Mouse (Mus musculus) heart, embryonic 11.5 days (tissue): Measurements from ENCODE around the gene Sycn. TPM values are rescaled to one million over a fixed set of nuclear protein-coding genes. Genes with fewer than 3 reads are reported as not detected.
A peak's percentile ranks its signal among the peaks of the same experiment; 100 is the strongest.

ENCODE experiments used
- ATAC-seq: fragments of 200-750 bp; cut with Nextera tagmentation; replicated peaks from 2 replicates; pipeline ENCODE4 v1.8.0; 2017; ENCODE audit warnings: moderate library complexity; ENCODE audit not compliant: insufficient number of reproducible peaks, low FRiP score, low TSS enrichment
- H3K27ac ChIP-seq: fragments of 300-500 bp; sonication (generic); 2 replicates; pipeline ENCODE4 v1.5.1; 2014; ENCODE audit warnings: mild to moderate bottlenecking, low read depth, low read length
- H3K27me3 ChIP-seq: fragments of 300-500 bp; sonication (generic); 2 replicates; pipeline ENCODE4 v1.6.1; 2014; ENCODE audit warnings: mild to moderate bottlenecking, low read length, mixed read lengths; ENCODE audit not compliant: control insufficient read depth, insufficient read depth
- H3K36me3 ChIP-seq: fragments of 300-500 bp; sonication (generic); 2 replicates; pipeline ENCODE4 v1.6.1; 2014; ENCODE audit warnings: mild to moderate bottlenecking, low read length, moderate library complexity, mixed read lengths; ENCODE audit not compliant: control insufficient read depth, insufficient read depth
- H3K4me1 ChIP-seq: fragments of 300-500 bp; sonication (generic); 2 replicates; pipeline ENCODE4 v1.6.1; 2014; ENCODE audit warnings: low read length; ENCODE audit not compliant: control insufficient read depth, insufficient read depth
- H3K4me2 ChIP-seq: fragments of 300-500 bp; sonication (generic); 2 replicates; pipeline ENCODE4 v1.6.1; 2014; ENCODE audit warnings: mild to moderate bottlenecking, moderate library complexity
- H3K4me3 ChIP-seq: fragments of 300-500 bp; sonication (generic); 2 replicates; pipeline ENCODE4 v1.5.1; 2014; ENCODE audit warnings: low read depth, low read length
- H3K9ac ChIP-seq: fragments of 300-500 bp; sonication (generic); 2 replicates; pipeline ENCODE4 v1.6.1; 2014; ENCODE audit warnings: mild to moderate bottlenecking, low read depth, low read length, moderate library complexity
- H3K9me3 ChIP-seq: fragments of 300-500 bp; sonication (generic); replicated peaks from 2 replicates; pipeline ENCODE4 v1.6.1; 2016; ENCODE audit warnings: low read length; ENCODE audit not compliant: control insufficient read depth
- WGBS: fragments of 180-500 bp; shearing (Covaris S2); extraction: QIAGEN DNeasy Blood & Tissue Kit; methylation state at CpG from one replicate; pipeline ENCODE4 v1.1.7; 2014; ENCODE audit not compliant: insufficient replicate concordance; 5-methylcytosine and 5-hydroxymethylcytosine counted together
- microRNA-seq: library from miRNA; unstranded; fragments of <30 nt; microRNA quantifications from one replicate; pipeline ENCODE4, GENCODE M21; 2016; ENCODE audit warnings: borderline number of aligned reads
- polyA plus RNA-seq: library from polyadenylated mRNA; unstranded; fragments of >200 nt; fragmentation: Nextera tagmentation; extraction: Ambion mirVana; gene quantifications from 2 replicates; pipeline ENCODE4 v1.2.1, GENCODE M21; 2014

The Sycn gene
- polyA plus RNA-seq, 1 experiment from 2014 or later = not detected

DNA sequence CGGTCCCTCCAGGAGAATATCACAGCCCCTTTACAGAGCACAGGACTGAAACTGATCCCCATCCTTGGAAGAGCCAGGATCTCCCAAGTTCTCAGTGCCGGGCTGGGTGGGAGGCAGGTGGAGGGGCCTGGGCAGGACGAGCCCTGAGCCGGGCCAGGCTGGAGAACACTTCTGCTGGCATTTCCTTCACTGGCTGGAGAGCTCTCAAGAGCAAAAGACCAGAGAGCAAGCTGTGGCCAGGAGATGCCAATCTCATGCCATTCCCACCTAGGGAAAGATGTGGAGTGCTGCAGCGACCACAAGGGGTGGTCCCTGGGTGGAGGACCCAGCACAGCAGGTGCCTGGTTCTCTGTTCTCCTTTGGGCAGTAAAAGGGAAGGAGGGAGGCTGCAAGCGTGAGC is 44.3 kb downstream of the Sycn start:
- no peaks in the 10 kb centered on the region for H3K9me3 ChIP-seq
- no peak overlapping the region for H3K9ac ChIP-seq
- peak overlapping the region; percentile 18; the same call in 1 of the 2 replicates for H3K27ac ChIP-seq
- no peaks in the 10 kb centered on the region for H3K27me3 ChIP-seq
- H3K4me2 ChIP-seq = no peak overlapping the region
- peaks cover 62% of the 10 kb centered on the region for H3K4me1 ChIP-seq
- 73% methylated on average over 6 of the region's 6 CpGs for WGBS
- H3K4me3 ChIP-seq = no peak overlapping the region
- ATAC-seq = no peak
- no peaks in the 10 kb centered on the region for H3K36me3 ChIP-seq

DNA sequence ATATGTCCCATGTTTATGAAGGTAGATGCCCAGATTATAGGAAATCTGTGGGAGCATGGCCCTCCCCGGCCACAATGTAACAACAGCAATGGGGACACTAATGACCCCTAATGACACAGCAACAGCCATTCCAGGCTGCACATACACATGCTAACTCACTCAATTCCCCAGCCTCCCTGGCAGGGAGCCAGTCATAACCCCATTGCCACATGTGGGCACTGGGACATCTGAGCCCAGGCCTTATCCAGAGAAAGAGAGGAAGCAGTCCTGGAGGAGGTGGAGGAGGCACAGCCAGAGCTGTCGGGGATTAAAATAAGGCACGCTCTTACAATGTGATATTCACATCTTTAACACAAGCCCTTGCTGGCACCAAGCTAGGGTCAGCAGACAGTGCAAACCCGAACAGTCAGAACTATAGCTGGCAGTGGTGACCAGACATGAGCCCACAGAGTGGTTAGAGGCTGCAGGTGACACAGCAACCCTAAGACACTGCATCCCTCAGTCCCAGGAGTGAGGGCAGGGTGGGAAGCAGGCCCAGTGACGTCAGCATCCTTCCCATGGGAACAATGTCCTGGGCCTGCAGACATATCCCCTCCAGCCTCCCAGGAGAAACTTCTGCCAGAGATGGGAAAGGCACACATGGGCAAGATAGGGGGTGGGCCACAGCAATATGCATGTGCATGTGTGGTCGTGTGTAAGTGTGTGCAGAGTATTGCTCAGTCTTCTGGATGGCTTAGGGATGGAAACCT is 46.2 kb downstream of the Sycn start:
- Histone ChIP-seq H3K27ac (peak overlapping the region; percentile 73), H3K4me2 (no peak overlapping the region)
- ATAC-seq = no peak

DNA sequence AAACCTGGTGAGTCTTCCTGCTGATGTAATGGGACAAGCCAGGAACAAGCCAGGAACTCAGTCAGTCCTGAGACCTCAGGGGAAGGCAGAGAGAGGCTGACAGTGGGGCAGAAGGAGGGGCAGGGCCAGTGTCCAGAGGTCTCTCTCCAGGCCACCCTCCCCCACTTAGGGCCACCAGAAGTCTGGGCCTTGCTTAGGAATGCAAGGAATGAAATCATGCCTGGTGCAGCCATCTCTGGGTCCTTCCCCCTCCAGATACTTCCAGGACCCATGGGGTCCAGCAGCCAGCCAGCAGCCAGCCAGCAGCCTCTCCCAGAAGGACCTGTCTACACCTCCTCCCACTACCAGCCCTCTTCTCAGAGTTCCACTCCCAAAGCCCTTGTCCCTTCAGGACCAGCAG is 47.0 kb downstream of the Sycn start:
- Histone ChIP-seq H3K27ac (peak overlapping the region; percentile 73), H3K4me1 (peaks cover 67% of the 10 kb centered on the region), H3K4me3 (no peak overlapping the region), H3K4me2 (peak overlapping the region; percentile 37), H3K9me3 (no peaks in the 10 kb centered on the region), H3K9ac (peak overlapping the region; percentile 12; the same call in 1 of the 2 replicates), H3K27me3 (no peaks in the 10 kb centered on the region), H3K36me3 (no peaks in the 10 kb centered on the region)
- ATAC-seq = peak; percentile 46; the same call in 1 of the 2 replicates

More for the DNA sequence above, 46.2 kb downstream of the Sycn start:
- 56% methylated on average over 6 of the region's 6 CpGs for WGBS
- H3K27me3 ChIP-seq = no peaks in the 10 kb centered on the region
- H3K9me3 ChIP-seq = no peaks in the 10 kb centered on the region
- no peak overlapping the region for H3K4me3 ChIP-seq
- no peaks in the 10 kb centered on the region for H3K36me3 ChIP-seq
- H3K9ac ChIP-seq = 0 out of 2 replicates have a peak overlapping the region, but pooled peaks have one; percentile 12
- peaks cover 62% of the 10 kb centered on the region for H3K4me1 ChIP-seq

Small RNA genes within 50 kb of the gene (microRNA-seq; reads per million reads assigned to microRNA genes)
- gene Mir7049 = 0.47 reads per million

Other genes with a start within 250 kb of the Sycn start
- gene Selenov, start 249.7 kb upstream of the Sycn start, polyA plus RNA-seq = not detected in 2 replicates
- 0.24 and 0.43 TPM in 2 replicates for gene Dll3, start 238.6 kb upstream of the Sycn start, polyA plus RNA-seq
- gene Timm50, start 228.8 kb upstream of the Sycn start, polyA plus RNA-seq = 139 and 141 TPM in 2 replicates
- 55.2 and 60.3 TPM in 2 replicates for gene Supt5, start 202.1 kb upstream of the Sycn start, polyA plus RNA-seq
- gene Rps16, start 190.2 kb upstream of the Sycn start, polyA plus RNA-seq = 750 and 792 TPM in 2 replicates
- 44.6 and 47.8 TPM in 2 replicates for gene Plekhg2, start 168.3 kb upstream of the Sycn start, polyA plus RNA-seq
- gene Zfp36, start 160.6 kb upstream of the Sycn start, polyA plus RNA-seq = 10.9 and 11.6 TPM in 2 replicates
- gene Med29, start 148.2 kb upstream of the Sycn start, polyA plus RNA-seq = 46.4 and 54.3 TPM in 2 replicates
- gene Paf1, start 147.9 kb upstream of the Sycn start, polyA plus RNA-seq = 70.2 and 81.4 TPM in 2 replicates
- gene Gmfg, start 103.4 kb upstream of the Sycn start, polyA plus RNA-seq = 5.8 and 6.4 TPM in 2 replicates
- gene Lrfn1, start 88.9 kb upstream of the Sycn start, polyA plus RNA-seq = 1.4 and 1.7 TPM in 2 replicates
- gene Ifnl2, start 30.4 kb upstream of the Sycn start, polyA plus RNA-seq = not detected in 2 replicates
- gene Ifnl3, start 18.0 kb upstream of the Sycn start, polyA plus RNA-seq = not detected in 2 replicates
- not detected in 2 replicates for gene Nccrp1, start 6.4 kb downstream of the Sycn start, polyA plus RNA-seq
- 22.2 and 22.8 TPM in 2 replicates for gene Samd4b, start 57.3 kb downstream of the Sycn start, polyA plus RNA-seq
- 25.4 and 27.6 TPM in 2 replicates for gene Pak4, start 57.3 kb downstream of the Sycn start, polyA plus RNA-seq
- gene Acp7, start 90.4 kb downstream of the Sycn start, polyA plus RNA-seq = 0.17 TPM in 1 of 2 replicates, not detected in the other
- 3.3 and 5.1 TPM in 2 replicates for gene Fbxo27, start 152.0 kb downstream of the Sycn start, polyA plus RNA-seq
- 12.0 and 12.7 TPM in 2 replicates for gene Fbxo17, start 175.9 kb downstream of the Sycn start, polyA plus RNA-seq
- 133 and 134 TPM in 2 replicates for gene Mrps12, start 200.9 kb downstream of the Sycn start, polyA plus RNA-seq
- 20.9 and 21.2 TPM in 2 replicates for gene Sars2, start 201.1 kb downstream of the Sycn start, polyA plus RNA-seq
- not detected in 2 replicates for gene Ccer2, start 215.3 kb downstream of the Sycn start, polyA plus RNA-seq
- gene Sirt2, start 225.8 kb downstream of the Sycn start, polyA plus RNA-seq = 52.2 and 55.3 TPM in 2 replicates
- gene Nfkbib, start 226.6 kb downstream of the Sycn start, polyA plus RNA-seq = 34.7 and 38.0 TPM in 2 replicates
- 2.4 and 2.5 TPM in 2 replicates for gene Rinl, start 248.1 kb downstream of the Sycn start, polyA plus RNA-seq